Mouse (Mus musculus): ENCODE data around the gene Ncor1.
"Not testable (repeated sequence)": the region's sequence is repeated elsewhere in the genome, so short reads cannot be mapped to it uniquely, and the experiment has no call there.

Ncor1 gene

GRCm38 (mm10) chr11:62458276-62458724, at the start of gene Ncor1, which contains the start of gene Pigl:
Gene Ncor1, minus strand, starts transcription at chr11:62458541.
Gene Pigl, plus strand, starts transcription at chr11:62458460.
- DNase-seq, result peak; percentile 91

- no peak for DNase-seq
These were observed 49.3 kb upstream of the Ncor1 start for GRCm38 (mm10) chr11:62507683-62508082.

GRCm38 (mm10) chr11:62500529-62500928, 42.2 kb upstream of the Ncor1 start:
- DNase-seq, result no peak

- no peak for DNase-seq
These were observed 40.5 kb upstream of the Ncor1 start for GRCm38 (mm10) chr11:62498802-62499201.

- no peak for DNase-seq
These were observed 38.8 kb upstream of the Ncor1 start for GRCm38 (mm10) chr11:62497181-62497580.

- DNase-seq, result peak; percentile 58
These were observed 37.9 kb upstream of the Ncor1 start for GRCm38 (mm10) chr11:62496151-62496715.

- peak; percentile 47 for DNase-seq
These were observed 37.0 kb upstream of the Ncor1 start for GRCm38 (mm10) chr11:62495276-62495801.

GRCm38 (mm10) chr11:62494754-62495275, 36.5 kb upstream of the Ncor1 start:
- DNase-seq, result peak; percentile 75

- no peak for DNase-seq
These were observed 35.4 kb upstream of the Ncor1 start for GRCm38 (mm10) chr11:62493701-62494100.

GRCm38 (mm10) chr11:62487540-62488350, 29.4 kb upstream of the Ncor1 start:
- DNase-seq, result no peak

GRCm38 (mm10) chr11:62486949-62487348, 28.6 kb upstream of the Ncor1 start:
- DNase-seq, result no peak

GRCm38 (mm10) chr11:62479581-62479980, 21.2 kb upstream of the Ncor1 start:
- DNase-seq, result no peak

GRCm38 (mm10) chr11:62478931-62479330, 20.6 kb upstream of the Ncor1 start:
- DNase-seq, result no peak

GRCm38 (mm10) chr11:62476156-62476555, 17.8 kb upstream of the Ncor1 start:
- no peak for DNase-seq

GRCm38 (mm10) chr11:62473516-62473915, 15.2 kb upstream of the Ncor1 start:
- no peak for DNase-seq

- no peak for DNase-seq
These were observed 12.1 kb upstream of the Ncor1 start for GRCm38 (mm10) chr11:62470451-62470850.

GRCm38 (mm10) chr11:62467289-62467688, 8.9 kb upstream of the Ncor1 start:
- not testable (repeated sequence) for DNase-seq

- DNase-seq, result no peak
These were observed 8.2 kb upstream of the Ncor1 start for GRCm38 (mm10) chr11:62466546-62466945.

GRCm38 (mm10) chr11:62465849-62466248, 7.5 kb upstream of the Ncor1 start:
- no peak for DNase-seq

GRCm38 (mm10) chr11:62464696-62465095, 6.4 kb upstream of the Ncor1 start:
- DNase-seq, result no peak

- DNase-seq, result no peak
These were observed 5.0 kb upstream of the Ncor1 start for GRCm38 (mm10) chr11:62463225-62463915.

GRCm38 (mm10) chr11:62462529-62462928, 4.2 kb upstream of the Ncor1 start:
- DNase-seq, result not testable (repeated sequence)

GRCm38 (mm10) chr11:62458780-62459179, 439 bp upstream of the Ncor1 start:
- no peak for DNase-seq
